Mouse (Mus musculus) lung, embryonic 16.5 days (tissue): Measurements from ENCODE around the gene Kcnd3. TPM values are rescaled to one million over a fixed set of nuclear protein-coding genes. Genes with fewer than 3 reads are reported as not detected.

Experiments used
- ATAC-seq: fragments of 200-750 bp; cut with Nextera tagmentation; 2 replicates; pipeline ENCODE4 v1.8.0; 2017; ENCODE audit warnings: low read depth, mild to moderate bottlenecking, moderate library complexity
- H3K27ac ChIP-seq: fragments of 300-500 bp; sonication (generic); 2 replicates; pipeline ENCODE4 v1.5.1; 2014; ENCODE audit warnings: mild to moderate bottlenecking, control low read depth, low read length
- H3K27me3 ChIP-seq: fragments of 300-500 bp; sonication (generic); 2 replicates; pipeline ENCODE4 v1.6.1; 2014; ENCODE audit warnings: low read depth, low read length, mixed read lengths; ENCODE audit not compliant: control insufficient read depth, insufficient read depth
- H3K36me3 ChIP-seq: fragments of 300-500 bp; sonication (generic); 2 replicates; pipeline ENCODE4 v1.6.1; 2014; ENCODE audit warnings: low read length; ENCODE audit not compliant: control insufficient read depth, insufficient read depth
- H3K4me1 ChIP-seq: fragments of 300-500 bp; sonication (generic); replicated peaks from 2 replicates; pipeline ENCODE4 v1.6.1; 2014; ENCODE audit warnings: low read length, mixed read lengths; ENCODE audit not compliant: control insufficient read depth, insufficient read depth
- H3K4me2 ChIP-seq: fragments of 300-500 bp; sonication (generic); 2 replicates; pipeline ENCODE4 v1.6.1; 2014; ENCODE audit warnings: low read depth, low read length, control low read depth
- H3K4me3 ChIP-seq: fragments of 300-500 bp; sonication (generic); 2 replicates; pipeline ENCODE4 v1.5.1; 2014; ENCODE audit warnings: mild to moderate bottlenecking, low read length, control low read depth
- H3K9ac ChIP-seq: fragments of 300-500 bp; sonication (generic); 2 replicates; pipeline ENCODE4 v1.6.1; 2014; ENCODE audit warnings: low read length, control low read depth
- H3K9me3 ChIP-seq: fragments of 300-500 bp; sonication (generic); 2 replicates; pipeline ENCODE4 v1.6.1; 2016; ENCODE audit warnings: low read length; ENCODE audit not compliant: control insufficient read depth
- WGBS: fragments of 180-500 bp; shearing (Covaris S2); extraction: QIAGEN DNeasy Blood & Tissue Kit; methylation state at CpG from one replicate; pipeline ENCODE4 v1.1.7; 2014; 5-methylcytosine and 5-hydroxymethylcytosine counted together
- polyA plus RNA-seq: library from polyadenylated mRNA; unstranded; fragments of >200 nt; fragmentation: Nextera tagmentation; extraction: Ambion mirVana; gene quantifications from 2 replicates; pipeline ENCODE4 v1.2.1, GENCODE M21; 2015

Gene Kcnd3
- polyA plus RNA-seq, 1 experiment from 2014 or later: 0.26 TPM

DNA sequence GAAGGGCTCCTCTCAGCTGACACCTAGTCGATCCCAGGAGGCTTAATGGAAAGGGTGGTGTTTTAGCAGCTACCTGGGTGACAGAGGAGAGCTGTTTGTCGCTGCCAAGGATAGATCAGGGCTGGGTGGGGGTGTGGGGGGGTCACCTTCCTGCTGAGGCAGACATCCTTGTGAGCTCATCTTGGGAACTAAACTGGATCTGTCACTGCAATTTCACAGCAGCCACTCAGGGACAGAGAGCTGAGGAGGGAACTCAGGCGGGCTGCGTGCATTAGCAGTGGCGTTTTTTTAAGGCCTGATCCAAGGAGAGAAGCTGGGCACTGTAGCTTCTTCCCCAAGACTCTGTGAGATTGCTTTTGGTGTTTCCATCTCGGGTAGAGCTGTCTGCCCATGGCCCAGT, 129.0 kb downstream of the Kcnd3 start:
- Histone ChIP-seq H3K9me3 (no peaks in the 10 kb centered on the region), H3K27me3 (no peaks in the 10 kb centered on the region), H3K36me3 (no peaks in the 10 kb centered on the region), H3K4me2 (no peak overlapping the region), H3K4me3 (no peak overlapping the region), H3K9ac (no peak overlapping the region), H3K4me1 (no peaks in the 10 kb centered on the region), H3K27ac (no peak overlapping the region)
- 49% methylated on average over 6 of the region's 6 CpGs for WGBS
- no peak for ATAC-seq

GRCm38 (mm10) chr3:105585734-105586159, 133.6 kb downstream of the Kcnd3 start:
- H3K9me3 ChIP-seq: no peaks in the 10 kb centered on the region
- no peaks in the 10 kb centered on the region for H3K36me3 ChIP-seq
- H3K4me1 ChIP-seq: no peaks in the 10 kb centered on the region
- 40% methylated on average over 4 of the region's 4 CpGs for WGBS
- H3K9ac ChIP-seq: no peak overlapping the region
- H3K27ac ChIP-seq: no peak overlapping the region
- H3K4me3 ChIP-seq: no peak overlapping the region
- no peak for ATAC-seq
- no peak overlapping the region for H3K4me2 ChIP-seq
- no peaks in the 10 kb centered on the region for H3K27me3 ChIP-seq

DNA sequence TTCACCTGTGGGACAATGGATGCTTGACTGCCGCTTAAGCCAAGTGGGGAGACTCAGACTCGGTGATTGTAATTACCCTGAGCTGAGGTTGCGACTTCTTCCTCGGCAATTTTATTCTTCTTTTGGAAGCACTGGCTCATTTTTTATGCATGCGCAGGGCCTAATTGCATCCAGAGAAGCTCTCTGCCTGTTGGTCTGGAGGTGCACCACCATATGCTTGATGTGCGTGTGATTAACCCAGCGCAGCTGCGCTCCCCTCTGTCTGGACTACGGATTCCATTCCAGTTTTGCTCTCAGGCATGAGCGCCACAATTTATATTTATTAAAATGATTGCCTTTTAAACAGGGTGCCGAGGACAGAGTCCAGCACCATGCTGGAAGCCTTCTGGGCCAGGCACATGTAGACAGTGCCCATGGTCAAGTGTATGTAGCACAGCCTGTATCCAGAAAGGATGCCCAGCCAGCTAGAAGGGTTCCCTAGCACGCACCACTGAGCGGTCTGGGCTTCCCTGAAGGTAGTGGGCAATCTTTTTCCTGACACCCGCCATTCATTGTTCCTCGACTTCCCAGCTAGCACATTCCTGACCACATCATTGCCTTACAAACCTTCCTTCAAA, 138.0 kb downstream of the Kcnd3 start:
- Histone ChIP-seq H3K4me3 (no peak overlapping the region), H3K9me3 (no peaks in the 10 kb centered on the region), H3K4me2 (no peak overlapping the region), H3K9ac (no peak overlapping the region), H3K36me3 (no peaks in the 10 kb centered on the region), H3K4me1 (no peaks in the 10 kb centered on the region), H3K27ac (no peak overlapping the region), H3K27me3 (no peaks in the 10 kb centered on the region)
- 80% methylated on average over 15 of the region's 15 CpGs for WGBS
- ATAC-seq: no peak

DNA sequence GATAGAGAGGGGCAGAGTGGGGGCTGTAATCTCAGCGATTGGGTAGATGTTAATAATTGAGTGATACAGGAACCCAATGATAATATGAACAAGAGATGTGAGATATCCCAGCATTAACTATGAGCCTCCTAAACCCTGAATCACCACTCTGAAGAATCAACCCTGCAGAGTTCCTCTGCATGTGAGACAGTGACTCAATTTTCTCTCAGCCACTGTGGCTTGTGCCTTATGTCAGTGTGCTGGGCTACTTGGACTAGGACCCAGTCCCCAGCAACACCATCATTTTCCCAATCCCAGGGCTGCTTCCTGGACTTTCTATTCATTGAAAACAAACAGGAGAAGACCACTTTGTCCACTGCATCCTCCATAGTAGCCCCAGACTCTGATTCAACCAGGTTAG, 139.6 kb downstream of the Kcnd3 start:
- Histone ChIP-seq H3K9ac (no peak overlapping the region), H3K4me1 (no peaks in the 10 kb centered on the region), H3K27me3 (no peaks in the 10 kb centered on the region), H3K9me3 (no peaks in the 10 kb centered on the region), H3K36me3 (no peaks in the 10 kb centered on the region), H3K4me3 (no peak overlapping the region), H3K27ac (no peak overlapping the region), H3K4me2 (no peak overlapping the region)
- ATAC-seq: no peak
- WGBS: 83% methylated on average over 1 of the region's 1 CpGs

- Histone ChIP-seq H3K27me3 (no peaks in the 10 kb centered on the region), H3K36me3 (no peaks in the 10 kb centered on the region), H3K9me3 (no peaks in the 10 kb centered on the region), H3K4me2 (no peak overlapping the region), H3K4me3 (no peak overlapping the region), H3K27ac (no peak overlapping the region), H3K4me1 (no peaks in the 10 kb centered on the region), H3K9ac (no peak overlapping the region)
- ATAC-seq: no peak
- 73% methylated on average over 2 of the region's 2 CpGs for WGBS
These were observed 140.1 kb downstream of the Kcnd3 start for GRCm38 (mm10) chr3:105592246-105592645.

- no peaks in the 10 kb centered on the region for H3K36me3 ChIP-seq
- no peaks in the 10 kb centered on the region for H3K9me3 ChIP-seq
- no peaks in the 10 kb centered on the region for H3K27me3 ChIP-seq
- H3K9ac ChIP-seq: no peak overlapping the region
- no peak for ATAC-seq
- no peaks in the 10 kb centered on the region for H3K4me1 ChIP-seq
- 84% methylated on average over 4 of the region's 4 CpGs for WGBS
- no peak overlapping the region for H3K4me2 ChIP-seq
- no peak overlapping the region for H3K4me3 ChIP-seq
- no peak overlapping the region for H3K27ac ChIP-seq
These were observed 148.4 kb downstream of the Kcnd3 start for GRCm38 (mm10) chr3:105600483-105600882.

- no peaks in the 10 kb centered on the region for H3K4me1 ChIP-seq
- no peak overlapping the region for H3K4me3 ChIP-seq
- WGBS: 69% methylated on average over 5 of the region's 5 CpGs
- no peak overlapping the region for H3K4me2 ChIP-seq
- no peak for ATAC-seq
- H3K27ac ChIP-seq: no peak overlapping the region
- no peaks in the 10 kb centered on the region for H3K9me3 ChIP-seq
- H3K36me3 ChIP-seq: no peaks in the 10 kb centered on the region
- H3K9ac ChIP-seq: no peak overlapping the region
- no peaks in the 10 kb centered on the region for H3K27me3 ChIP-seq
These were observed 150.8 kb downstream of the Kcnd3 start for GRCm38 (mm10) chr3:105602966-105603365.

DNA sequence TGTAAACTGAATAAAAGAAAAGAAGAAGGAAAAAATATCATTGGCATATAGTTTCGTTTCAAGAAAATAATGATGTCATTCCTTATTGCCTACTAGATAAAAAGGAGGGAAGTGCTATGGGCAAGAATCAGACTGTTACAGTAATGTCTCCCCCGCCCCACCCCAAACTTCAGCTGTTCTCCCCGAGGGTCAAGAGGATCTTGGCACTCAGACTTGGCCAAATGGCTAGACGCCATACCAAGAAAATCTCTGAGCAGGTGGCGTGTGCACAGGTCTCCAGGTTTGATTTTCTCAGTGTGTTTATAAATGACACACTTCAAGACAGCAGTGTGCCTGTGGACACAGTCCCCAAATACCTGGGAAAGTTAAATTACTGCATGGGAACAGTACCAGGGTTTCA, 153.6 kb downstream of the Kcnd3 start:
- ATAC-seq: no peak
- WGBS: 69% methylated on average over 5 of the region's 5 CpGs
- H3K9ac ChIP-seq: no peak overlapping the region
- H3K27ac ChIP-seq: no peak overlapping the region
- H3K9me3 ChIP-seq: no peaks in the 10 kb centered on the region
- H3K4me3 ChIP-seq: no peak overlapping the region
- H3K4me2 ChIP-seq: no peak overlapping the region
- no peaks in the 10 kb centered on the region for H3K36me3 ChIP-seq
- H3K27me3 ChIP-seq: no peaks in the 10 kb centered on the region
- no peaks in the 10 kb centered on the region for H3K4me1 ChIP-seq

DNA sequence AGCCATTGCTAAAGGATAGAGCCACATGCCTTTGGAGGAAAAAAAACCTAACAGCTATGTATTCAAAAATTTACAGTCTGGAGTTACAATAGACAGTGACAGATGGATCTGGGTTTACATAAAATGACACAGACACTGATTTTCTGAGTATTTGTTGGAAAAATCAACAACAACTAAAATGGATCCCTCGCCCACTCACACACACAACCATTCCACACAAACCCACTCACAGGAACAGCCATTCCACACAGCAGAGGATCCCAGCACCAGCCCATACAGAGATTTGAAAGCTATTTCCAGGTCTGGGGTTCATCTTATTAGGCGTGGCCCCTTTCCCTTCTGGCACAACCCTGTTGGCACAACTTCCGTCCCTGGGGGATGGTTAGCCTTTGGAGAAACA, 156.7 kb downstream of the Kcnd3 start:
- no peak overlapping the region for H3K4me3 ChIP-seq

More for the DNA sequence above, 156.7 kb downstream of the Kcnd3 start:
- WGBS: 78% methylated on average over 3 of the region's 3 CpGs
- Histone ChIP-seq H3K36me3 (no peaks in the 10 kb centered on the region), H3K4me2 (no peak overlapping the region), H3K9me3 (no peaks in the 10 kb centered on the region), H3K27me3 (no peaks in the 10 kb centered on the region), H3K4me1 (no peaks in the 10 kb centered on the region), H3K27ac (no peak overlapping the region), H3K9ac (no peak overlapping the region)
- no peak for ATAC-seq
